Mouse (Mus musculus): ENCODE measurements around the gene Lgals4.
A peak's percentile ranks its signal among the peaks of the same experiment; 100 is the strongest.

Lgals4 gene

DNA sequence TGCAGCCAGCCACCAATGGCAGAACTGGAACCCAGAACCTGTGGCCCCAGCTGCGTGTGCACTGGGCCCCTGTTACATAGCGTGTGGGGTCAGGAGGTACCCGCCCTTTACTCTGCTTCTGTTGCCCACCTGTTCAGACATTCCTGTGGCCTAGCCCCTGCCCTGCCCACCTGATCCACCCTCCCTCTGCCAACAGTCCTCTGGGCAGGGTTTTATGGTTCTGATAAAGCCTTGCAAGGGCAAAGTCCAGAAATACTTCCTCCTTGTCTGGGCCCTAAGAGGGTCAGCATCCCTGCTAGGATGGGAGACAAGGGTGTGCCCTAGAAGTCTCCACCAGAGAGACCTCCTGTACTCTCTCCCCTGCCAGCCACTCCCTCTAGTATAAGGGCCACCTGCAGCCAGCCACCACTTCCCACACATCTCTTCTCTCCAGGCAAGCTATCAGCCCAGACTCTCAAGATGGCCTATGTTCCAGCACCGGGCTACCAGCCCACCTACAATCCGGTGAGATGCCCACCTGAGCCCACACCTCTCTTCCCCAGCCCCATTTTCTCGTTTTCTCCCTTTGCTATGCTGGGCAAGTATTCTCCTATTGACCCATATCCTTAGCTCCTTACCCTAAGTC lies at the start of gene Lgals4:
TSS of gene Lgals4 (plus strand) at position 132 of the 625 bp plus-strand sequence.
- DNase-seq, result no peak

DNA sequence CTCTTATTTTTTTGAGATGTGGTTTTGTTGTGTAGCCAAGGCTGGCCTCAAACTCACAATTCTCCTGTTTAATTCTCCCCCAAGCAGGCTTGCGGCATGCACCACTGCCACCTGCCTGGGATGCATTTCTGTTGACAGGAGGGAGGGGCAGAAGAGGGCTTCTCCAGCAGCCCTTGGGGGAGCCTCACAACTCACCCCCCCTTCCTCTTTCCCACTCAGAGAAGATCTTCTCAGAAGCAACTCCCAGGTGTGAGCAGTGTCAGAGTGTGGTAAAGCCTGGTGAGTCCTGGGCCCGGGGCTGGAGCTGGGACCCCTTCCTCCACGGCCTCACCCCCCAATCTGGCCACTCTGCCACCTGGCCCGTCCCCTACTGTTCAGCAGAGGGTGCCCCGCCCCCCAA lies 48.5 kb upstream of the Lgals4 start:
- no peak for DNase-seq

DNA sequence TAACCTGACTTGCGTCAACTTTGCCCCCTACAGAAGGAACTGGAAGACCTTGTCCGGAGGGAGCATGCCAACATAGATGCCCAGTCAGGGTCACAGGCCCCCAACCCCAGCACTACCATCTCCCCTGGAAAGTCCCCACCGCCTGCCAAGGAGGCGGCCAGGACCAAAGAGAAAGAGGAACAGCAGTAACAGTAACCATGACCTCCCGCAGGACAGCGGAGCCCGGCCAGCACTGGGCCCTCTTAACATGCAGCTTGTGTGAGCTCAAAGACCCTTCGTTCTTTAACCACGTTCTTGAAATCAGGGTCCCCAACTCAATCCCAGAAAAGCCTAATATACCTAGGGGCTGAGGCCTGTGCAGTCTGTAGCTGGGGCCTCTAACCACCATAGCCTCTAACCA lies 45.8 kb upstream of the Lgals4 start:
- DNase-seq, result no peak

DNA sequence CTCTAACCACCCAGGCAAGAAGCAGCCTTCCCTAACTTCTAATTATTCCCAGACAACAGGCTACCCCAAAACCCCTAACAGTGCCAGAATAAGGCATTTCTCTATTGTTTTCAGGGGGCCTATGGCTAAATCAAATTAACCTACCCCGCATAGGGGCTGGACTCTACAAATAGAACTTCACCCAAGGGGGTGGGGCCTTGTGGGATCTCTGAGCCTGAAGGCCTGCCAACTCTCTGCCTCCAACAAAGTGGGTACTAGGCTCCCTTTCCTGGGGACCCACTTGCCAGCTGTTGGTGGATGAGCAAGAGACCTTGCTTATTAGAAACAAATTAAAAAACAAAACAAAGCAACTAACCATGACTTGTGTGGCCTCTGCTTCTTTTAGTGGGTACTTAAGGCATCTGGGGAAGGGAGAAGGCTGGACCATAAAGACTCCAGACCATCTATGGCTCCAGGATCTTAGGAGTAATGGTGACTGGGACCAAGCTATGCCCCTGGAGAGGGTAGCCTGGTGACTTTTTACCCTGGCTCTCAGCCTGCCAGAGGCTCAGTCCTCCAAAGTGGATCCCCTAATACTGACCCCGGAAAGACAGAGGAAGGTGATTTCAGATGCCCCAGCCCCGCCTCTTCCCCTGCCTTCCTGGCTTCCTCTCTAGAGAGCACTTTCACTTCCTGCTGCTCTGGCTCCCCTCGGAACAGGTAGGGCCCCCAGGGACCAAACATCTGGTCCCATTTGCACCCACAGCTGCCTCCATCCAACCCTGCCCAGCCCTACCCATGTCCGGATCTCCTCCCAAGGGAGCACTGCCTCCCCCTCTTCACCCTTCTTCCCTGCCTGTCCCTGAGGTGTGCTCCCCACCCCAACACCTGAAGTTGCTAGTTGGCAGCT lies 45.1 kb upstream of the Lgals4 start, which contains the start of gene Rinl:
TSS of gene Rinl (plus strand) at position 663 of the 889 bp plus-strand sequence.
- DNase-seq, result no peak

DNA sequence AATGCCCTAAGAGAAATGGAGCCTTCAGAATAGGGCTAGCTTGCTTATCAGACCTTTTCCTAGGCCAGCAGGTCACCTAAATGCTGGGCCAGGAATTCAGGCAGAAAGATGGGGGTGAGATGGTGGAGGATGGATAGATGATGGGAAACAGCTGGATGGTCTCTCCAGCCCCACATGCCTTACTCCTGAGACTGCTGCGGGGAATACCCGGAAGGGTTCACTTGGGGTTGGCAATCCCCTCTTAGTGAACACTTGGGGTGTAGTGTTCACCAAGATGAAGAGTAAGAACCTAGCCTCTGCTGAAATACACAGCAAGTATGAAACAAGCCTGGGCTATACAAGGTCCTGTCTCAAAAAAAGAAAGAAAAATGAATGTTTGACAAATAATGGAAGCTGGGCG lies 44.4 kb upstream of the Lgals4 start:
- no peak for DNase-seq

DNA sequence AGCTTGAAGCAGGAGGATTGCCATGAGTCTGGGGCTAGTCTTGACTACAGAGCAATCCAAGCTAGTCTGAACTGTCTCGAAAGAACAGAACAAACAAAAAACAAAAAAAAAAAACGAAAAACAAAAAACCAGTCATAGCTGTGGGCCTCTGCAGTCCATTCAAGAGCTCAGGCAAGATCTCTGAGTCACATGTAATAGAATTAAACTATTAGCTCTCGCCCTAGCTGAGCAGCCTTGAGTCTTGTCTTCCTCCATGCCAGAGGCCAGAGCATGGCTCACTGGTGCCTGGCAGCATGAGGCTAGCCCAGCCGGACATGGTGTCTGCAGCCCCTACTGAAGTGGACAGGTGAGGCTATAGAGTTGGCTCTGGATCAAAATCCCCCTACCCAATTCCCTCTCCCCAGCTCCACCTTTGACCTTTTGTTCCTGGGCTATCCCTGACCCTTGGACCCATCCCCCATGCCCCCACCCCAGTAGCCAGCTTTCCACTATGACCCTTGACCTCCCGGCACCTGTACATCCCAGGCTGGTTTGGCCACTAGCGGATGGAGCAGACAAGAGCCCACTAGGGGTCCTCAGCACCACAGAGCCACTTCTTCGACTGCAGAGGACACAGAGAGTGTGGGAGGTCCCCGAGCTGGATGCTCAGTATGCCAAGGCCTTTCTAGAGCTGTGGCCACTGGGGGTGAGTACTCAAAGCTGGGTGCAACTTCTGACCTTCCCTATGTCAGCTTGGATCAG lies 43.4 kb upstream of the Lgals4 start:
- DNase-seq, result peak in 1 of 2 experiments; percentile 26

DNA sequence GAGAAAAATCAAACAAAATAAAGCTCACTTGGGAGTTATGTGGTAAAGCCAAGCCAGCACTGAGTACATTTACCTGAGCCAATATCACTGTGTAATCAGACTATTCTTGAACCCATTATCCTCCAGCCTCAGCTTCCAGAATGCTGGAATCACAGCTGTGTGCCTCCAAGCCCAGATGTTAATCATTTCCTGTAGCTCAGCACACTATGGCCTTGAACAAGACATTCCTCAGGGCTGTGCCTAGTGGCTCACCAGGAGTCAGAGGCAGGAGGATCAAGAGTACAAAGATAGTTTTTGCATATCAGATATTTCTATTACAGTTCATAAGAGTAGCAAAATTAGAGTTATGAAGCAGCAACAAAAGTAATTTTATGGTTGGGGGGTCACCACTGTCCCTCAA lies 41.9 kb upstream of the Lgals4 start:
- no peak for DNase-seq

DNA sequence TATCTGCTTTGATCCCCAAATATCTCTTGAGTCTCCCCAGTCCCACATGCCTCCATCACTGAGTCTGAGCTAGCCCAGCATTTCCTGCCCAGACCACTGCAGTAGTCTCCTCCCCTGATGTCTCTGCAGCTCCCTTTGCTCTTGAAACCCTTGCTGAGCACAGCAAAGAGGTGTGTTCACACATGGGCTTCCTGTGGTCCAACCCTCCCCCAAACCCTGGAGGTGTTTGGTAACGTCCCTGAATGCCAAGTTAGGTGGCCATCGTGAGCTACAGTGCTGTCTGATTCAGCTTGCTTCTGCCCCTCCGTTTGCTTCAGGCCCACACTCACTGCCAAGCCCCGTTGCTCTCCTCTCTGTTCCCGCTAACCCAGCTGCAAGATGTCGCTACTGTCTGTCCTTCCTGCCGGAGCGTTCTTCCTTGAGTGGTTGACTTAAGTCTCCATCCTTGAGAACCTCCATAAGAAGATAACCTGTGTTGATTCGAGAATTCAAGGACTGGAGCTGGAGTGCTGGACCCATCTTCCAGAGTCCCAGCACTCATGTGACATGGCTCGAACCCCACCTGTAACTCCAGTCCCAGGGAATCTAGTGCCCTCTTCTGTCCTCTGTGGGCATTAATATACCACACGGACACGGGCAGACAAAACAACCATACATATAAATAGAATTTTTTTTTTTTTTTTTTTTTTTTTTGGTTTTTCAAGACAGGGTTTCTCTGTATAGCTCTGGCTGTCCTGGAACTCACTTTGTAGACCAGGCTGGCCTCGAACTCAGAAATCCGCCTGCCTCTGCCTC lies 41.1 kb upstream of the Lgals4 start:
- no peak for DNase-seq

DNA sequence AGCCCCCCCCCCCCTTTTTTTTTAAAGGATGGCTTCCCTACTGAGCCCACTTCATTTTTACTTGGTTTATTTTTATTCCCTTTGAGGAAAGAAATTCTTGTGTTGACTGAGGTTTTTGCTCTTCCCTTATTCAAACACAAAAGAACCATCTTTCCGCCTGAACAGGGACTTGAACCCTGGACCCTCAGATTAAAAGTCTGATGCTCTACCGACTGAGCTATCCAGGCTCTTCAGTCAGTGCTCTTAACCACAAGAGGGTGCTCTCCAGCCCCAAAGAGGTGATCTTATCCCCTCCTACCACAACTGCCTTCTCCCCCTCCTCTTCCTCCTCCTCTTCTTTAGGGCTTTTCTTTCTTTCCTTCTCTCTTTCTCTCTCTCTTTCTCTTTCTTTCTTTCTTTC lies 39.8 kb upstream of the Lgals4 start:
- DNase-seq, result no peak

DNA sequence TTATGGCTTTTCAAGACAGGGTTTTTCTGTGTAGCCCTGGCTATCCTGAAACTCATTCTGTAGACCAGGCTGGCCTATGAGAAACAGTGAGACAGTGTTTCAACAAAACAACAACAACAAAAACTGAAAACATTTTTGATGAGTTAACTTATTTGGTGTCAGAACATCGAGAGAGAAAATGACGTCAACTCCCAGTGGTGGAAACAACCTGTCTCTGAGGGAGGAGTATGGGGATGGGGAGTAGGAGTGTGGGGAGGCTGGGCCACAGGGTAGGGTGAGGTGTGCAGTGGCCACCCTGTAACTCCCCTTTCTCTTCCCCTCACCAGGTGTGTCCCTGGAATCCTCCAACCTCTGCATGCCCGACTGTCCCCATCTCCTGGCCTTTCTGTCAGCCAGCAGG lies 39.2 kb upstream of the Lgals4 start:
- no peak for DNase-seq

DNA sequence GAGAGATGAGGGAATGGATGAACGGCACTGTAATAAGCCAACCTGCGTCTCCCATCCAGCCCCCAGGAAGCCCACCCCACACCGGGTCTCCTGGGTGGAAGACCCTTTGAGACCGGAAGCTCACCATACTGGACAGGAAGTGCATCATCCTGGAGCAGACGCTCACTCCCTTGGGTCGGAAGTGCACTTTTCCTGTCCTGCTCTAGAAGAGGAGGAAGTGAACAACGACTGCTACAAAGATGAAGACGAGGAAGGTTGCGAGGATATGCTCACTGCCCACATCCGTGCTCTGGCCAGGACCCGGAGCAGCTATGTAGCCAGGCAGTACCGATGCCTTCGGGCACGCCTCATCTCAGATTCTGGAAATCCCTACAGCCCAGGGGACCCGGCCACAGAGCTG lies 37.8 kb upstream of the Lgals4 start:
- DNase-seq, result no peak

DNA sequence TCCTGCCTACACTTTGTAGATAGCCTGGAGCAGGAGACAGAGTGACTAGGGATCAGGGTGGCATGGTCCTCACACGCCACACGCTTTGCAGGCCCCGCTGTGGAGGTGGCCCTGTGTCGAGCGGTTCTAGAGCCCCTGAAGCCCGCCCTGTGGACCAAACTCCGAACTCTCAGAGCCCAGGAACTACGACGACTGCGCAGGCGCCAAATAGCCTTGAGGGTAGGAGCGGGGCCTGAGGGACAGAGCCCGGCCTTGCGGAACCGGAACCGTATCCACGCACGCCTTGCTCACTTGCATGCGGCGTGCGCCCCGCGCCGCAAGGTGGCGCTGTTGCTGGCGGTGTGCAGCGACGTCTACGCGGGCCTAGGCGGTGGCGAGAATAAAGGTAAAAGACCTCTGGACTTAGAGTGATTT lies 37.1 kb upstream of the Lgals4 start:
- DNase-seq, result peak; percentile 80 to 87

DNA sequence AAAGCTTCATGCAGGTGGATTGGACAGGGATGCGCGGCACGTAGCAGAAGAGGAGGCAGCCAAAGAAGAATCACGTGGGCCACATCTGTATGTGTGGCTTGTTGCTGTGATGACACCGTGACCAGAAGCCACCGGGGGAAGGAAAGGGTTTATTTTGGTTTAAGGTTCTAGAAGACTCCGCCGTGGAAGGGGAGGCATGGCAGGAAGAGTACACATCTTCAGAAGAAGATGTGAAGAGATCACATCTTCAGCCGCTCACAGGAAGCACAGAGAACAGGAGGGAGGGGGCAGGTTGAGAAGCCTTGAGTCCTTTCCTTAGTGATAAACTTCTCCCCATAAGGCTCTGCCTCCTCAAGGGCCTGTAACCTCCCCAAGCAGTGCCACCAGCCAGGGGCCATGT lies 33.7 kb upstream of the Lgals4 start:
- no peak for DNase-seq

DNA sequence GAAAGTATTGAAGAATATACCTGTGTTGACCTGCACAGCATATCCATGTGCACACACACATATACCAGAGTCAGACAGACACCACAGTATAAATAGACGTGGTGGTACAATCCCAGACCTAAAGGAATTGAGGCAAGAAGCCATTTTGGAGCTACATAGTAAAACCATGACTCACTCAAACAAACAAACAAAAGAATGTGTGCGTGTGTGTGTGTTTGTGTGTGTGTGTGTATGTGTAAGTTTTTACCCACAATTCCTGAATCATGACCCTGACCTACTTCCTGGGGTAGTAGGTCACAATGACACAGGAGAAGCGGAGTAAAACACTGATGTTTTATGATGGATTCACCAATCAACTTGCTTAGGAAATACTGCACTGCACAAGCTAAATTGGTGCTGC lies 32.2 kb upstream of the Lgals4 start:
- DNase-seq, result no peak

DNA sequence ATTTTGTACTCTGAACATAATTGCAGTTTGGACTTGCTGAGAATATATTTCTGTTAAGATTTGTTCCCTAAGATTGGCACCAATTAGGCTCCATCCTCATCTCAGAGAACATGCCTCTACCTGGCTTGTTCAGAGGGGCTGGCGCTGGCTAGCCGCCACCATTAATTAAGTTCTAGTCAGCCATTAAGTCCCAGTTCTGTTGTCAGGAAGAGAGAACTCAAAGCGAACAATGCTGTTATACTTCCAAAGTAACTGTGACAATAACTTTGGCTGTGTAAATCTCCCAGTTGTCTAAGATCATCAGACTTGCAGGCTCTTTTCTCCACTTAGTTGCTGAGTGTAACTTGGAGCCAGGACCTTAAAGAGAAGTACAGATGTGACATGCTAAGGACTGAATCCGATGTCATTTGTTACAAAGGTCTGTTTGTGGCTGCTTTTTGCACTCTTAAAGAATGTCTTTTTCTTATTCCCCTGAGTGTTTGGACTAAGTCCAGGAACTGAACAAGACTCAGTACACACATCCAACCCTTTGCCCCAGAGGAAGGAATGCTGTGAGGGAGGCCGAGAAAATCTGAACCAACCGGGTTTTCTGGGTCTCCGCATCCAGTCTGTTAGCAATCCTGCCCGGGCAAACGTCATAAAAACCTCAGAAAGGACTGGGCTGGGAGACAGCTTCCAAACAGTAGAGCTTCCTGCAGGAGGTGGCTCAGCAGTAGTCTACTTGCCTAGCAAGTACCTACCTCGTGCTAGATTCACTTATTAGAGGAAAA lies 31.6 kb upstream of the Lgals4 start:
- peak; percentile 71 to 84 for DNase-seq

DNA sequence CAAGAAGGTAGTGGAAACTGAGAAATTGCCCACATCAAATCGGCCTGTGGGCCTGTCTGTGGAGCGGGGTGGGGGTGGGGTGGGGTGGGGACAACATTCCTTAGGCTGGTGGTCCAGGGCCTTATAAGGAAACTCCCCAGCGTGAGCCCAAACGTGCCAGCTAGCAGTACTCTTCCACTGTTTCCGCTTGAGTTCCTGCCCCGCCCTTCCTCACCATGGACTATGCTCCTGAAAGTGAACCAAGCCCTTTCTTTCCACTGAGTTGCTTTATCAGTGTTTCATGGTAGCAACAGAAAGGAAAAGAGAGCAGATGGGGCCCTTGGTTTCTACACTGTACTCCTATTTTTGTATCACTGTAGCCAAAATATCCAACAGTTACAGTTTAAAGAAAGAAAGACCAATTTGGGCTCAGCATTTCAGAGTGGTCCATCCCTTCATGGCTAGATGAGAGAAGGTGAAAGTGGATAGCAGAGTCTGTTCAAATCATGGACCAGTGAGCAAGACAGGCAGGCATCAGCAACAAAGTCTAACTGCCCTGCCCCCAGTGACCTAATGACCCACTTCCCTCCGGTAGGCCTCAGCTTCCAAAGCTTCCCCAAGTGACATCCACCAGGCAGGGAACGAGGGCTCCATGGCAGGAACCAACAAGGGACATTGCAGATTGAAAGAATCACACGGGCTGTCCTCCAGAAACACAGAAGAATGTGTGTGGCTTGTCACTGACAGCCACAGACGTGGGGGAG lies 30.6 kb upstream of the Lgals4 start:
- DNase-seq, result peak; percentile 82 to 84

DNA sequence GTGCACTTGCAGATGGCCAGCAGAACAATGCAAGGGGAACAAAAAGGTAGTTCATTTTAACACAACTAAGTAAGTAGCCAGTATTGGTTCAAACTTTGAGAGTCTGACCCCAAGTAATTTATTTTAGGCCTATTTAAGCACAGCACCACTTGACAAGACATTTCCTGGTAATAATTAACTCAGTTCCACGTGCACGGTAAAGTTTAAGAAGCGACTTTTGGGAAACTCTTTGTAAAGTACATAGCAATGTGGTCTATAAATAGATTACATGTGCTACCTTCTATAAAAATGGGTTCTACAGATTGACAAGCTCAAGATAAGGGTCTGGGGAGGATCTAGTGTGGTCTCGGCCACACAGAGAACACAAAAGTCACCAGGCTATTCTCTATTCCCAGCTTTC lies 29.9 kb upstream of the Lgals4 start:
- no peak for DNase-seq

DNA sequence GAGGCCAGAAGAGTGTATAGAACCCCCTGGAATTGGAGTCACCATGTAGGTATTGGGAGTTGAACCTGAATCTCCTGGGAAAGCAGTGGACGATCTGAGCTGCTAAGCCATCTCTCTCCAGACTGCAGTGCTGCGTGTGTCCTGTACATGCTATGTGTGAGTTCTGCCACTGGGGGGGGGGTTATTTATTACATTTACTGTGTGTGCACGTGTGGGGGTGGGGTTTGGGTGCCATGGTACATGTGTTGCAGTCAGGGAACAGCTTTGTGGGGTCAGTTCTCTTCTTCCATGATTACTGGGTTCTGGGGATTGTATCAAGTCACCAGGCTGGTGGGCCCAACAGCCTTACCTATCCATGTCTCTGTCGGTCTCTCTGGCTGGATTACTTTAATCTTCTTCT lies 26.8 kb upstream of the Lgals4 start:
- no peak for DNase-seq

DNA sequence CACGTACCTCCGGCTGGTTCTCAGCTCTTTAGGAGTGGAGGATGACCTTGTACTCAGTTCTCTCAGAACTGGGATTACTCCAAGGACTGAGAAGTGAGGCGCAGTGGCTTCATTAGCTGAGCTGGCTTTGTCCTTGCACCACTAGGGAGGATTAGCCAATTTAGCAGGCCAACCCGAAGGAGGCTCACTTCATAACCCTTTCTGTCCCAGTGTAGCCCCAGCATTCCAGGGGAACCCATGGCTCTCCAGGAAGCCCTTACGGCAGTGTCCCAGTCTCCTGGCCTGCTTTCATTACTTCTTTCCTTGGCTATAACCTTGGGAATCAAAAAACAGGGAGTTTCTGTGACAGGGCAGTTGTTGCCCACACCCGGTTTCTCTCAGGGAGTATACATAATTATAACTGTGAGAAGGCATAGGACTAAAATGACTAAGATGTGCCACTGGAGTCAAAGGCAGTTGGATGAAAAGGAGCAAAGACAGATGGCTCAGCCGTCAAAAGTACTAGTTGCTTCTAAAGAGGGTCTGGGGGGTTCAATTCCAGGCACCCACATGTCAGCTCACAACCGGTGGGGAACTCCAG lies 25.9 kb upstream of the Lgals4 start:
- peak in 1 of 2 experiments; percentile 44 for DNase-seq

DNA sequence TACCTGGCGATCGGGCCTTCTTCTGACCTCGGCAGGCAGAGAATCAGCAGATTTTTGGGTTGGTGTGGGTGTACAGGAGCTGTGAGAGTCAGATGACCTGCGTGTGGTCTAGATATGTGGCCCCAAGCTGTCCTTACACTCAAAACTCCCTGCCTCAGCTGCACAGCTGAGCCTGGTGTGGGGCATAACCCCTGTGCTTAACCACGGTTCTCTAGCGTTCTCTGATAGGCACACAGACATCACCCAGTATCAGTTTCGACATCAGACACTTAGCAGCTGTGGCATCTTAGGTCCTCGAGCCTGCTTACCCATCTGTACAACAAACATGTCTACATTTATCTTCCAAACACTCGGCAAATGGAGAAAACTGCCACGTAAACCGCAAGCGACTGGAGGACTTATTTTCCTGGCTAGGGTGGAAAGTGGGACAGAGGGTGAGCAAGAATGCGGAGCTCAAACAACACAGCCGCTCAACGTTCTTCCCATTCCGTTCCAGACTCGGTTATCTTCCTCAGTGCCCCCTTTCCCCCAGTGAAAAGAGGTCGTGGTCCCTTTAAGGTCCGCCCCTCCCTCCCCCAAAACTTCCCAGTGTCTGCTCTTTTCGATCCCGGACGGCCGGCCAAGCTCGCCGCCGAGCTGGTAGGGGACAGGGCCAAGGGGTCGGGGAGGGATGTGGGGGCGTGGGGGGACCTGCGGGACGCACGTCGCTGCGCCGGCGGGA lies 25.3 kb upstream of the Lgals4 start, which contains the start of gene Hnrnpl:
TSS of gene Hnrnpl (plus strand) at position 321 of the 721 bp plus-strand sequence.
- DNase-seq, result peak; percentile 57 to 64
